Mouse (Mus musculus) midbrain, embryonic 16.5 days (tissue): ENCODE data around the gene Muc5b. TPM values are rescaled to one million over a fixed set of nuclear protein-coding genes. Genes with fewer than 3 reads are reported as not detected.
"Not testable (repeated sequence)": the region's sequence is repeated elsewhere in the genome, so short reads cannot be mapped to it uniquely, and the experiment has no call there.

Experiments used
- ATAC-seq: fragments of 200-750 bp; cut with Nextera tagmentation; 2 replicates; pipeline ENCODE4 v1.8.0; 2017; ENCODE audit warnings: moderate TSS enrichment
- H3K27ac ChIP-seq: fragments of 300-500 bp; sonication (generic); 2 replicates; pipeline ENCODE4 v1.5.1; 2014; ENCODE audit warnings: mild to moderate bottlenecking, low read length, mixed read lengths
- H3K27me3 ChIP-seq: fragments of 300-500 bp; sonication (generic); 2 replicates; pipeline ENCODE4 v1.6.1; 2014; ENCODE audit warnings: low read depth, low read length, mixed read lengths; ENCODE audit not compliant: control insufficient read depth, insufficient read depth
- H3K36me3 ChIP-seq: fragments of 300-500 bp; sonication (generic); 2 replicates; pipeline ENCODE4 v1.6.1; 2014; ENCODE audit warnings: mild to moderate bottlenecking, low read length, moderate library complexity, mixed read lengths; ENCODE audit not compliant: control insufficient read depth, insufficient read depth
- H3K4me1 ChIP-seq: fragments of 300-500 bp; sonication (generic); 2 replicates; pipeline ENCODE4 v1.6.1; 2014; ENCODE audit warnings: mild to moderate bottlenecking, low read length, mixed read lengths; ENCODE audit not compliant: control insufficient read depth, insufficient read depth
- H3K4me2 ChIP-seq: fragments of 300-500 bp; sonication (generic); 2 replicates; pipeline ENCODE4 v1.6.1; 2014; ENCODE audit warnings: mild to moderate bottlenecking, low read length, mixed read lengths
- H3K4me3 ChIP-seq: fragments of 300-500 bp; sonication (generic); 2 replicates; pipeline ENCODE4 v1.5.1; 2014; ENCODE audit warnings: low read depth, mild to moderate bottlenecking, low read length, moderate library complexity, mixed read lengths
- H3K9ac ChIP-seq: fragments of 300-500 bp; sonication (generic); 2 replicates; pipeline ENCODE4 v1.6.1; 2014; ENCODE audit warnings: low read depth, low read length, mixed read lengths
- H3K9me3 ChIP-seq: fragments of 300-500 bp; sonication (generic); replicated peaks from 2 replicates; pipeline ENCODE4 v1.6.1; 2014; ENCODE audit warnings: mild to moderate bottlenecking, low read length, mixed read lengths; ENCODE audit not compliant: control insufficient read depth, poor library complexity, severe bottlenecking
- WGBS: fragments of 180-500 bp; shearing (Covaris S2); extraction: QIAGEN DNeasy Blood & Tissue Kit; methylation state at CpG from one replicate; pipeline ENCODE4 v1.1.7; 2014; 5-methylcytosine and 5-hydroxymethylcytosine counted together
- polyA plus RNA-seq: library from polyadenylated mRNA; unstranded; fragments of >200 nt; fragmentation: Nextera tagmentation; extraction: Ambion mirVana; gene quantifications from 2 replicates; pipeline ENCODE4 v1.2.1, GENCODE M21; 2015

The Muc5b gene
- 0.03 and 0.04 TPM in 2 replicates for polyA plus RNA-seq

DNA sequence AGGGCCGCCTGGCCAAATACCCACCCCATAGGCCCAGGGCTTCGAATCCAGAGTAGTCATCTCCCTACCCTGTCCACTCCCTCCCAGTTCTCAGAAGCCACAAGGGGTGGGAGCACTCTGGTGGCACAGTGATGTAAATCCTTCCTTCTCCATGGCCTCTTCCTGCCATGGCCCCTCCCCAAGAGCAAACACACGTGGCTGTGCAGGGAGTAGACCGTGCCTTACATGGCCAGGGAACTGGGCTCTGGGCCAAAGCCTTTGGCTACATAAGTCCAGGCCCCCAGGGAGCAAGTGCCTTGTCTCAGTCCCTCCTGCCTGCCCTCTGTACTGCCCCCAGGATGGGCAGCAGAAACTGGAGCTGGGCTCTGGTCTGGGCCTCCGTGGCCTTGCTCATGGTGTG lies at the start of gene Muc5b:
Gene Muc5b, plus strand, starts transcription at position 292 of the 400 bp plus-strand sequence.
- no peak within 1 kb of the TSS for H3K4me2 ChIP-seq
- H3K9me3 ChIP-seq = no peaks in the 10 kb centered on the region
- no peak within 1 kb of the TSS for H3K27ac ChIP-seq
- H3K27me3 ChIP-seq = no peaks in the 10 kb centered on the region
- H3K9ac ChIP-seq = no peak within 1 kb of the TSS
- 64% methylated on average over 5 of the region's 5 CpGs for whole genome bisulfite sequencing
- H3K4me1 ChIP-seq = no peaks in the 10 kb centered on the region; the same call in 1 of the 2 replicates
- no peaks in the 10 kb centered on the region for H3K36me3 ChIP-seq
- ATAC-seq = no peak
- H3K4me3 ChIP-seq = no peak within 1 kb of the TSS

DNA sequence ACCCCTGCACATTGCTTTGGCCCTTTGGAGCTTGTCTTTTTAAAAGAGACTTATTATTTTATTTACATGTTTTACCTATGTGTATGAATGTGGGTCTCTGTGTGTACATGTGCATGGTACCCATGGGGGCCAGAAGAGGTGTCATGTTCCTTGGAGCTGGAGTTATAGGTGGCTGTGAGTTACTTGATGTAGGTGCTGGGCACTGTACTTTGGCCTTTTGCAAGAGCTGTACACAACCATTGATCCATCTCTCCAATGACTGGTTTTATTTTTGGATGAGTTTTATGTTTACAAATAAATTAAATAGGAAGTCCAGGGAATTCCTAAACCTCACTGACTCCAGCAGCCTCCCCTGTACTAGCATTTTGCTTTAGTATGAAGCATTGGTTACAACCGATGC lies 44.6 kb upstream of the Muc5b start:
- H3K4me1 ChIP-seq = no peaks in the 10 kb centered on the region
- H3K27ac ChIP-seq = no peak overlapping the region
- WGBS = 91% methylated on average over 1 of the region's 1 CpGs
- H3K9ac ChIP-seq = no peak overlapping the region
- no peak for ATAC-seq
- H3K4me2 ChIP-seq = no peak overlapping the region
- H3K4me3 ChIP-seq = no peak overlapping the region
- H3K9me3 ChIP-seq = no peaks in the 10 kb centered on the region
- no peaks in the 10 kb centered on the region for H3K36me3 ChIP-seq
- no peaks in the 10 kb centered on the region for H3K27me3 ChIP-seq

DNA sequence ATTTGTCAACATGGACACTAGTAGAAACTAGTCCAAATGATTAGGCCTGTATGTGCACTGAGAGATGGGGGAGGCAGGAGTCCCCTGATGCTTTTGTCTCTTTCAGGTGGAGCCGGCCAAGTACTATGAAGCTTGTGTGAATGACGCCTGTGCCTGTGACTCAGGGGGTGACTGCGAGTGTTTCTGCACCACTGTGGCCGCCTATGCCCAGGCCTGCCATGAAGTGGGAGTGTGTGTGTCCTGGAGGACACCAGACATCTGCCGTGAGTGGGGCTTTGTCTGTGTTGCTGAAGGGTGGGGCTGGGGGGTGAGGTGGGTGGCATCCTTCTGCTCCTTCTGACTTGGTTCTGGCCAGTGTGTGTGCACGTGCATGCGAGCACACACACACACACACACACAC lies 35.7 kb upstream of the Muc5b start:
- ATAC-seq = no peak

DNA sequence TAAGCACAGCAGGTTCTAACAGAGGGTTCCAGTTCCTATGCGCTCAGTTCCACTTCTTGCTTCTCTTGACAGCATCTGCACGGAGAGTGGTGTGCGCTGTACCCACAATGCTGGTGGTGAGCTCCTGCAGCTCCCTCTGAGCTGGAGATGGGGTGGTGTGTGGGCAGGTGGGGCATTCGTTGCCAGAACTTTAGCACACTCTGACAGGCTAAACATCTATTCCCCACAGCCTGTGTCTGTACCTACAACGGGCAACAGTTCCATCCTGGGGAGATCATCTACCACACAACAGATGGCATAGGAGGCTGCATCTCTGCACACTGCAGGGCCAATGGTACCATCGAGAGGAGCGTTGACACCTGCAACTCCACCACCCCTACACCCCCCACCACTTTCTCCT lies 33.5 kb upstream of the Muc5b start:
- WGBS = 85% methylated on average over 7 of the region's 7 CpGs
- Histone ChIP-seq H3K9ac (no peak overlapping the region), H3K9me3 (no peaks in the 10 kb centered on the region), H3K4me1 (no peaks in the 10 kb centered on the region), H3K4me3 (no peak overlapping the region), H3K27me3 (no peaks in the 10 kb centered on the region), H3K27ac (no peak overlapping the region), H3K4me2 (no peak overlapping the region), H3K36me3 (no peaks in the 10 kb centered on the region)
- no peak for ATAC-seq

More for the DNA sequence above, 35.7 kb upstream of the Muc5b start:
- 82% methylated on average over 7 of the region's 7 CpGs for WGBS
- no peak overlapping the region for H3K4me2 ChIP-seq
- H3K36me3 ChIP-seq = no peaks in the 10 kb centered on the region
- H3K27ac ChIP-seq = no peak overlapping the region
- no peaks in the 10 kb centered on the region for H3K4me1 ChIP-seq
- H3K4me3 ChIP-seq = no peak overlapping the region
- no peaks in the 10 kb centered on the region for H3K9me3 ChIP-seq
- no peaks in the 10 kb centered on the region for H3K27me3 ChIP-seq
- no peak overlapping the region for H3K9ac ChIP-seq

DNA sequence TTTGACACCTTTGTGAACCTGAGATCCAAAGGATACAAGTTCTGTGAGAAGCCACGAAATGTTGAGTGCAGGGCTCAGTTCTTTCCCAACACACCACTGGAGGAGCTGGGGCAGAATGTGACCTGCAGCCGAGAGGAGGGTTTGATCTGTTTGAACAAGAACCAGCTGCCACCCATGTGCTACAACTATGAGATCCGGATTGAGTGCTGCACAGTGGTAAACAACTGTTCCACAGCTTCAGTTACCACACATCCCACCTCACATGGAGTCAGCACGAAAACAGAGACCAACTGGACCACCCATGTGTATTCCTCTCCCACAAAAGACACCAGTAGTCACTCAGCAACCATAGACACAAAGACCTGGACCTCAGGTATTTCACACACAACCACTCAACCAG lies 31.0 kb upstream of the Muc5b start:
- not testable (repeated sequence) for H3K27me3 ChIP-seq, H3K4me1 ChIP-seq, H3K36me3 ChIP-seq, ATAC-seq, H3K9ac ChIP-seq, H3K9me3 ChIP-seq, H3K4me2 ChIP-seq, H3K27ac ChIP-seq, H3K4me3 ChIP-seq
- no CpG with 5 or more reads among the region's 4 CpGs for WGBS

DNA sequence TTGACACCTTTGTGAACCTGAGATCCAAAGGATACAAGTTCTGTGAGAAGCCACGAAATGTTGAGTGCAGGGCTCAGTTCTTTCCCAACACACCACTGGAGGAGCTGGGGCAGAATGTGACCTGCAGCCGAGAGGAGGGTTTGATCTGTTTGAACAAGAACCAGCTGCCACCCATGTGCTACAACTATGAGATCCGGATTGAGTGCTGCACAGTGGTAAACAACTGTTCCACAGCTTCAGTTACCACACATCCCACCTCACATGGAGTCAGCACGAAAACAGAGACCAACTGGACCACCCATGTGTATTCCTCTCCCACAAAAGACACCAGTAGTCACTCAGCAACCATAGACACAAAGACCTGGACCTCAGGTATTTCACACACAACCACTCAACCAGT lies 28.9 kb upstream of the Muc5b start:
- not testable (repeated sequence) for H3K9me3 ChIP-seq, ATAC-seq, H3K4me1 ChIP-seq, H3K4me2 ChIP-seq, H3K9ac ChIP-seq, H3K27ac ChIP-seq, H3K27me3 ChIP-seq, H3K36me3 ChIP-seq, H3K4me3 ChIP-seq
- WGBS = no CpG with 5 or more reads among the region's 4 CpGs

DNA sequence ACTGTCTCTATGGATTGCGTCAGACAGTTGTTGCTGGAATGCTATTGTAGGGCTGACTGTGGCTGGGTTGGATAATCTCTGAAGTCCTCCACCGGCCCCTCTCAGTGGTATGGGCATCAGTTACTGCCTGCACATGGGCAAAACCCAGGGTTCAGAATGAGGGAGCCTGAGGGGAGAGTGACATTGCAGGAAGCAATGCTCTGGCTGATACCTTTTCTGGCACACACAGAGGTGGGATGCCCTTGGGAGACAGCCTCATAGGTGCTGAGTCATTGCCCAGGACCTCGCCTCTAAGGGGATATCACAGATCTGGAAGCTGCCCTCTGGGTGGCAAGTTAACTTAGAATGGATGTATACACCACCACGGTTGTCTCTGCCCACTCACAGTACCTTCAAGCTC lies 25.5 kb upstream of the Muc5b start:
- ATAC-seq = no peak
- H3K27me3 ChIP-seq = no peaks in the 10 kb centered on the region
- no peaks in the 10 kb centered on the region for H3K36me3 ChIP-seq
- no peak overlapping the region for H3K27ac ChIP-seq
- no peaks in the 10 kb centered on the region for H3K4me1 ChIP-seq
- H3K9ac ChIP-seq = no peak overlapping the region
- 83% methylated on average over 4 of the region's 4 CpGs for WGBS
- H3K4me3 ChIP-seq = no peak overlapping the region
- no peaks in the 10 kb centered on the region for H3K9me3 ChIP-seq
- no peak overlapping the region for H3K4me2 ChIP-seq

DNA sequence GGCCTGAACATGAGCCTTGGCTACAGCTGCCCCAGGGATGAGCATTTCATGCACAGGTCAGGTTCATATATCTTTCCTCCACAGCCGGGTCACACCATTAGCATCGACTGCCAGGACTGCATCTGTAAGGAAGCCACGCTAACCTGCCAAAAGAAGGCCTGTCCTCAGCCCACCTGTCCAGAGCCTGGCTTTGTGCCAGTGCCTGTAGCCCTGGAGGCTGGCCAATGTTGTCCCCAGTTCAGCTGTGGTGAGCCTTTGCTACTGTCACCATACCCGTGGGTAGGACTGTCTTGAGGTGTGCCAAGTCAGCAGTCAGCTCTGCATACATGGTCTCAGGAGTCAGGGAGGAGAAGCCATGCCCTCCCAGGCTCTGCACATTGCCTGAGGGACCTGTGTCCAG lies 23.5 kb upstream of the Muc5b start:
- Histone ChIP-seq H3K4me2 (no peak overlapping the region), H3K36me3 (no peaks in the 10 kb centered on the region), H3K27ac (no peak overlapping the region), H3K9me3 (no peaks in the 10 kb centered on the region), H3K4me1 (no peaks in the 10 kb centered on the region), H3K9ac (no peak overlapping the region), H3K4me3 (no peak overlapping the region), H3K27me3 (no peaks in the 10 kb centered on the region)
- no peak for ATAC-seq
- 91% methylated on average over 4 of the region's 4 CpGs for WGBS

DNA sequence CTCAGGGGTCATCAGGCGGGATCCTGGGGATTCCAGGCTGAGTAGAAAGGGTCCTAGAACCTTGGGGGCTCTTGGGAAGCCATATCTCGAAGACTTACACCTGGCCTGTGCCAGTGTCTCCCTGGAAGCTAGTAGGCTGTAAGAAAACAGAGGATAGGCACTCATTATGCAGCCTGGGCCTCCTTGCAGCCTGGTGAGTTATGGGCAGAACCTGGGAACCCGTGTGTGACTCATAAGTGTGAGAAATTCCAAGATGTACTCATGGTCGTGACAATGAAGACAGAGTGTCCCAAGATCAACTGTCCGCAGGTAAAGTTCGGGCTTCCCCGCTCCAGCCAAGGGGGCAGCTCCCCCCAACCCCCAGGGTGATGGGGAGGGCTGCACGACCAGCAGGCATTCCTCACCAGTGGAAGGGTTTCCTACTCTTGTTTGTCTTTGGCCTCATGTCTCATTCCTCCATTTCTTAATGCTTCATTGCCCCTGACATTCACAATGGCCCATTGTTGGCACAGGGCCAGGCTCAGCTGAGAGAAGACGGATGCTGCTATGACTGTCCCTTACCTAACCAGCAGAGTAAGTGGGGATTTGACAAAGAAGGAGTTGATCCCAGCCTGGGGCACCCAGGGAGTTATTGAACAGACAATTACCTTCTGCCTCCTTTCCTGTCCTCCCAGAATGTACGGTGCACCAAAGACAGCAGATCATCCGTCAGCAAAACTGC lies 21.4 kb upstream of the Muc5b start:
- WGBS = 66% methylated on average over 11 of the region's 11 CpGs
- no peak overlapping the region for H3K9ac ChIP-seq
- no peak overlapping the region for H3K27ac ChIP-seq
- ATAC-seq = no peak
- H3K4me1 ChIP-seq = no peaks in the 10 kb centered on the region
- H3K4me2 ChIP-seq = no peak overlapping the region
- no peaks in the 10 kb centered on the region for H3K27me3 ChIP-seq
- H3K9me3 ChIP-seq = no peaks in the 10 kb centered on the region
- no peaks in the 10 kb centered on the region for H3K36me3 ChIP-seq
- no peak overlapping the region for H3K4me3 ChIP-seq
